Mouse (Mus musculus) right cerebral cortex, postnatal 36 days (tissue): Measurements from ENCODE around the gene Pax5.

Experiments used
- DNase-seq, 2 experiments: peaks; one replicate each; pipeline ENCODE4 v3.0.0; 2022; ENCODE audit warnings: low spot score in 2 of 2, mixed read lengths in 1 of 2

Gene Pax5

DNA sequence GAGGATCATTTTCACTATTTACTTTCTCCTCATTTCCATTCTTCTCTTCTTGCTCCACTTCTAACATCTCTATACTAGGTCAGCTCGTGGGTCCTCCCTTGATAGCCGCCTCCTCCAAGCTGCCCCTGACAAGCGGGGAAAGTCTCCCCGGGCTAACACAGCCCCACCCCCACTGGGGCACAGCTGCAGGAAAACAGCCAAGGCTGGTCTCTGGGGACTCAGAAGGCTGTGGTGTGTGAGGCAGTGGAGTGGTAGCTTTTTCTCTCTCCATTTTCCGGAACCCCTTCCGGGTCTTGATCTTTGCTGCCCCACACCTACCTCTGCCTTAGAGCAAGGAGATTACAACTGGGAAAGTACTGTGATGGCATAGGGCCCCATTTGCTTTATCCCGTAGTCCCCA is 4.3 kb downstream of the Pax5 start:
- DNase-seq, result no peak

- DNase-seq, result no peak
Measured at GRCm38 (mm10) chr4:44705151-44705550, 5.1 kb downstream of the Pax5 start.

- peak; percentile 25 to 36 for DNase-seq
Measured at GRCm38 (mm10) chr4:44704369-44704745, 5.9 kb downstream of the Pax5 start.

DNA sequence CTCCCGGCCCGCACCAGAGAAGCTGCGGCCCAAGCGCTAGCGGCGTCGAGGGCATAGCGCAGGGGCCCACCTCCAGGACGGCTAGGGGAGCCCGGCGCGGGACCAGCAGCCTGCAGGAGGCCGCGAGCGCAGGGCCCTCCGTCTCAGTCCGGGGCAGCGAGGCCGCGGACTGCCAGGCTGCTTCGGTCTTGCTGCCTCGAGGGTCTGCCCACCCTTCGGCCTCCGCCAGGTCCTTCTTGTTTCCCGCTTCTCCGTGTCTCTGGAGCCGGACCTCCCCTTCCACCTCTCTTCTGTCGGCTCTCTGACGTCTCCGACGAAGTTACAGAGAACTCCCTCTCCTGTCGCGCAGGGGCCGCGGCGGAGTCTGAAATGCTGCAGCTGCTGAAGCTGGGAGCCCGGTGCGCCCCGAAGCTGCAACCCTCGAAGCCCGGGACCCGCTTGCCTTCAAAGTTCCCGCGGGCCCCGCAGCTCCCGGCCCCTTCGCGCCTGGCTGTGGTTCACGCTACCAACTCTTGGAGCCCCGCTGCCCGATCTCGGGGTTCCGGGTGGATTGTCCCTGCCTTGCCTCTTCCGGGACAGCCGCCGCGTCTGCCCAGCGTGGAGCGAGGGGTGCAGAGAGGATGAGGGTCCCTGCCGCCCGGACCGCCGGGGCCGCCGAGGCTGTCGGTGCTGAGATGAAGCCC is 6.5 kb downstream of the Pax5 start:
- no peak for DNase-seq

GRCm38 (mm10) chr4:44702891-44703685 is 7.2 kb downstream of the Pax5 start:
- DNase-seq, result no peak

GRCm38 (mm10) chr4:44702011-44702527 is 8.2 kb downstream of the Pax5 start:
- no peak for DNase-seq

- no peak for DNase-seq
Measured at GRCm38 (mm10) chr4:44701513-44701912, 8.8 kb downstream of the Pax5 start.

DNA sequence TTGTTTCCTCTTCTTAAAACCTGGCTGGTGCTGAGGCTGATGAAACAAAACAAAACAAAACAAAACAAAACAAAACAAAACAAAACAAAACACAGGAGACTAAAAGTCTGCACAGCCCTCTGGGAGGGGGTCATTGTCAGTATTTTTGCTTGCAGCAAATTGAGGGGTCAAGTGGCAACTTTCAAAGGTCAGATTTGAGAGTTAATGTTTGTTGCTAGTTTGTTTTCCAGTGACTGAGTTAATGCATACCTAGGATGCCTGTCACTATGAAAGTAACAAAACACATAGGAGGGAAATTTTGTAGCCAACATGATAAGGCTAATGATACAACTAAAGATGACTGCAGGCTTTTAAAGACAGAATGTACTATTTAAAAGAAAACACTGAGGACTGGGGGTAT is 13.6 kb downstream of the Pax5 start:
- DNase-seq, result no peak

DNA sequence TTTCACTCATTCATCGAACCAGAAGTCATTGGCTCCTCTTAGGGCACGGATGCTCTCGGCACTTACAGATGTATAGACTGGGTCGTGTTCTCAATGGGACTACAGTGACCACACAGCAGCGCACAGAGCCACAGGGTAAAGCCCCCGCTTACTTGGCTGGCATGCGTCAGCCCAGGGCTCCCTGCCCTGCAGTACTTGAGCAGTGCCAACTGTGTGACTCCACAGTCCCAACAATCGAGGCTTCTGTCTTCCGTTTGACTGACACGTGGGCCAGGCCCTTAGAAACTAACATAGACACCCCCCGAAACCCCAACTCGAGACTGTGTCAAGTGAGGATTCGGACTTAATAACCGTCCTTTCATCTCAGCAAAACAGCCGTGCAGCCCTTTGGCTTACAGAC is 15.9 kb downstream of the Pax5 start:
- no peak for DNase-seq

DNA sequence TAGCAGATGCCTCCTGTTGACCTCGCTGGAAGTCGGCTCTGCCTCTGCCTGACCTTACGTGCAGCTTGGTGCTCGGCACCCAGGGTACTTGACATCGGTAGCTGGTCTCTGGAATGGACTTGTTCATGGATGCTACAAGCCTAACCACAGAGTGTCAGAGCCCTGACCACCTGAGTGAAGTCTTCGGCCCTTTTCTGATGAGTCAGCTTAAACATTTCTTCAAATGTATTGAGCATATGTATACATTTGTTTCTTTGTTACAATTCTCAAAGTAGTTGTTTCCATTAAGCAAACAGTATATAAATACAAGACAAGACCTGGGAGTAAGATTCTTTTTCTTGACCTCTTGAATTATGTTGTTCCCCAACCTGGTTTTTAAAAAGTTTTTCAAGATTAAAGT is 24.7 kb downstream of the Pax5 start:
- DNase-seq, result no peak

GRCm38 (mm10) chr4:44680242-44680897 is 29.9 kb downstream of the Pax5 start:
- DNase-seq, result no peak

DNA sequence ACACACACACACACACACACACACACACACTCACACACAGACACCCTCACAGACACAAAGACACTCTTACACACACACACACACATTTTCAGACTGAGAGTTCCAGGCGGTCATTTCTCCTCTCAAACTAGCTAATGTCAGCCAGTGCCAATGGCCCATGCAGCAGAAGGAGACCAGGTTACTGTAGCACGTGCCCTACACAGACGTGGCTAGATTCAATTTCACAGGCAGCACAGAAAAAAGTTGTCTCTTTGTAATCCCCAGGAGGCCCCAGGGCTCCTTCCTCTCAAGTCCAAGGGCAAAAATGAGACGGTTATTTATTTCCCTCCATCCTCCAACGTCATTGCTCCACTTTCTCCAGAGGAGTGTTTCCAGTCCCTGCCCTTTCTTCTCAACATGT is 31.6 kb downstream of the Pax5 start:
- DNase-seq, result no peak

- no peak for DNase-seq
Measured at GRCm38 (mm10) chr4:44678026-44678425, 32.3 kb downstream of the Pax5 start.

DNA sequence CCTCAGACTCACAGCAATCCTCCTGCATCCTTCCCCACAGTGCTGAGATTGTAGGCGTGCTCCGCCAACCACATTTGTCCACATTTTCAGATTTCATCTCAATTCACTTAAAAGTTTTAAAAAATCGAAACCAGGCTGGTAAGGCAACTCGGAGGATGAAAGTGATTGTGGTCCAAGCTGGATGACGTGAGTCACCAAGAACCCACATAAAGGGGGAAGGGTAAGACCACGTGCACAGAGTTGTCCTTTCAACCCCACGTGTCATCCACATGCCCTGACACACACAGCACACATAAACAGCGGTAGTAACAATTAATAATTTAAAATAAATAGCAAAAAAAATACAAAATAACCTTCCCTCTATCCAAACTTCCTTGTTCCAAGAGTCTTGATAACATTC is 35.3 kb downstream of the Pax5 start:
- DNase-seq, result no peak

DNA sequence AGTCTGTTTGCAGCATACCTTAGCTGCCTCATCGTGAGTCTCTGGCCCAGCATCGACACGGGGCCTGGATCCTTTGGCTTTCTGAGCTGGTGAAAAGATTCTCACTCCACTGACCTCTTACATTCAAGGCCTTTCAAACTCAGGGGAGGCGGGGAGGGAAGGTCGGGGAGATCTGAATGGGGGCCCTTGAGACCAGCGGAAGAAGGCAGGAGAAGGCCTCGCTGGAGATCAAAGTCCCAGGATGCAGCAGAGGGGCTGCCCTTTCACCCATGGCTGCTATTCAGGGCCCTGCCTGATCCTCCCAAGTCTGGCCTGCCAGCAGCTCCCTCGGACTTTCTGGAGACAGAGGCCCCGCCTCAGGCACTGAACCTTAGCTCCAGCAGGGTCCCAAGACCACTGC is 36.6 kb downstream of the Pax5 start:
- no peak for DNase-seq

- DNase-seq, result no peak
Measured at GRCm38 (mm10) chr4:44672216-44672937, 37.9 kb downstream of the Pax5 start.

- DNase-seq, result no peak
Measured at GRCm38 (mm10) chr4:44671486-44671885, 38.8 kb downstream of the Pax5 start.

- DNase-seq, result no peak
Measured at GRCm38 (mm10) chr4:44671035-44671434, 39.3 kb downstream of the Pax5 start.

DNA sequence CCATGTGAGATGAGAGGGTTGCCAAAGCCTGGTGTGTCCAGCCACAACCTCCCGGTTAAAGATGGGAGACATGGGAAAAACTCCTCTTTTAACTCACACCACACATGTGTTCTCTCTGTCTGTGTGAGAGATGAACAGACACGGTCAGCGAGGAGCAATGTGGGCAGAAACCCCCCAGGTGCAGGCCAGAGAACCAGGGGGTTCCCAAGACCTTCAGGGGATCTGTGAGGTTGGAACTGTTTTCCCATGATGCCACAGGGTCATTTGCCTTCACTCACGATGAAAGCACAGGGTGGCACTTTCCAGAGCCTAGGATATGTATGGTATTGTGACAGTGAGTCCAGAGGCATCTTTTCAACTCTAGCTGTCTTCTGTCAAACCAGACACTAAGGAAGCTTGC is 39.9 kb downstream of the Pax5 start:
- DNase-seq, result no peak

GRCm38 (mm10) chr4:44669485-44670181 is 40.7 kb downstream of the Pax5 start:
- no peak for DNase-seq

DNA sequence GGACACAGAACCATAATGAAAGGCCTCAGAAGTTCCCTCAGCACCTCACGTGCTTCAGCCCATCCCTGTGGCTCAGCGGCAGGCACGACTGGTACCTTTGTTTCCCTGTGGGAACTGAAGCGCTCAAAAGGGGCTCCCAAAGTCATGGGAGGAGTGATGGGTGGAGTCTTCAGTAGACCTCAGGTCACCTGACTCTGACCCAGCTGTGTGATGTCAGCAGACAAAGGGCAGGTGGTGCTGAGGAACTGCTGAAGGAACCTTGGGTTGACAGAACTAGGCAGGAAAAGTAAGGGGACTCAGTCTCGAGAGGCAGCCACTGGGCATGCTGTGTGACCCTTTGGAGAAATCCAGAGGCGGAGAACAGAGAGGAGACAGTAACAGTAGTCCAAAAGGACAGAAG is 41.7 kb downstream of the Pax5 start:
- DNase-seq, result no peak
